Mouse (Mus musculus) lung, adult 2 months (tissue): ENCODE data around the gene Eml2.

ENCODE experiments used
- CTCF ChIP-seq: fragments of 200-500 bp; IDR thresholded peaks from 2 replicates; pipeline ENCODE4 v1.5.1; 2011; ENCODE audit warnings: mild to moderate bottlenecking, low read length, control low read depth; ENCODE audit not compliant: insufficient read depth
- POLR2A ChIP-seq: fragments of 200-500 bp; IDR thresholded peaks from 2 replicates; pipeline ENCODE4 v1.6.1; 2011; ENCODE audit warnings: low read depth, mild to moderate bottlenecking, control low read depth, low read length, borderline replicate concordance; ENCODE audit errors: extremely low read depth

DNA sequence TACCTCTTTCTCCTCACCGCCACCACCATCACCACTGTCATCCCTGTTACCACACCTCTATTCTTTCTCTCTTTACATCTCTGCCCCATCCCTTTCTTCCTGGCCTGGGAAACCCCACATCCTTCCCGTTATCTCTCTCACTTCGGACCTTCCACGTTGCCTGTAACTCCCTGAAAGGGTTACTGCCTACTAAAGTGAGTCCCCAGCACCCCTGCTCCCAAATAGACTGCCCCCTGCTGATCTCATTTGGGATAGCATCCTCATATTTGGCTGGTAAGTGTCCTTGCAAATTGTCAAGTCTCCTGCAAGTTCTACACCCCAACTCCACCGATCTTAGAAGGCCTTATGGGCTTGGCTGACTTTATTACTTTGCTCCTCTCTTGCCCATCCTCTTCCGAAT lies 20.5 kb downstream of the Eml2 start:
- TF ChIP-seq POLR2A (no peak), CTCF (peak; percentile 55)
